Mouse (Mus musculus): ENCODE measurements around the gene Rbfox1.

- no peak for TF ChIP-seq POLR2A (IDR thresholded peaks at IDR 0.05; ENCODE audit: insufficient read depth, low read depth, low read length)
- TF ChIP-seq CTCF (IDR thresholded peaks at IDR 0.05; ENCODE audit: insufficient read depth, low read depth, low read length), result no peak
These were observed 1162.3 kb downstream of the Rbfox1 start for GRCm38 (mm10) chr16:7047421-7047820.

Data from olfactory bulb, adult 2 months (tissue).